Mouse (Mus musculus) ES-E14 (cell line): Measurements from ENCODE around the gene 1700011L22Rik.
A peak's percentile ranks its signal among the peaks of the same experiment; 100 is the strongest.

Source experiments
- MAFK ChIP-seq: IDR thresholded peaks from 2 replicates; pipeline ENCODE4 v1.6.1; 2014; ENCODE audit warnings: mild to moderate bottlenecking, low read depth, low read length, inconsistent platforms; ENCODE audit not compliant: insufficient read depth
- ZC3H11A ChIP-seq: IDR thresholded peaks from 2 replicates; pipeline ENCODE4 v1.6.1; 2012; ENCODE audit warnings: low read depth, mild to moderate bottlenecking, inconsistent platforms, low read length, borderline replicate concordance
- ZNF384 ChIP-seq: IDR thresholded peaks from 2 replicates; pipeline ENCODE4 v1.6.1; 2012; ENCODE audit warnings: low read depth, low read length, inconsistent platforms

GRCm38 (mm10) chr8:79272676-79273075, 24.3 kb upstream of the 1700011L22Rik start:
- no peak for TF ChIP-seq ZNF384
- TF ChIP-seq ZC3H11A, result 0 out of 2 replicates have a peak, but pooled peaks have one; percentile 20
- TF ChIP-seq MAFK, result no peak
